Mouse (Mus musculus) stomach, embryonic 14.5 days (tissue): ENCODE data around the gene Mark2. TPM values are rescaled to one million over a fixed set of nuclear protein-coding genes. Genes with fewer than 3 reads are reported as not detected.

Experiments
- ATAC-seq: fragments of 200-750 bp; cut with Nextera tagmentation; 2 replicates; pipeline ENCODE4 v1.8.0; 2017; ENCODE audit warnings: low read depth, moderate TSS enrichment; ENCODE audit not compliant: insufficient number of reproducible peaks, insufficient read depth, low FRiP score
- H3K27ac ChIP-seq: fragments of 300-500 bp; sonication (generic); 2 replicates; pipeline ENCODE4 v1.5.1; 2014; ENCODE audit warnings: mild to moderate bottlenecking, low read length, moderate library complexity, mixed read lengths
- H3K27me3 ChIP-seq: fragments of 300-500 bp; sonication (generic); 2 replicates; pipeline ENCODE4 v1.6.1; 2014; ENCODE audit warnings: low read length, control low read depth, mixed read lengths; ENCODE audit not compliant: control insufficient read depth, insufficient read depth
- H3K36me3 ChIP-seq: fragments of 300-500 bp; sonication (generic); 2 replicates; pipeline ENCODE4 v1.6.1; 2014; ENCODE audit warnings: mild to moderate bottlenecking, control low read depth, low read length, moderate library complexity, mixed read lengths; ENCODE audit not compliant: control insufficient read depth, insufficient read depth
- H3K4me1 ChIP-seq: fragments of 300-500 bp; sonication (generic); 2 replicates; pipeline ENCODE4 v1.6.1; 2014; ENCODE audit warnings: low read length, control low read depth, mixed read lengths; ENCODE audit not compliant: control insufficient read depth, insufficient read depth
- H3K4me2 ChIP-seq: fragments of 300-500 bp; sonication (generic); replicated peaks from 2 replicates; pipeline ENCODE4 v1.6.1; 2014; ENCODE audit warnings: low read depth, low read length, control low read depth
- H3K4me3 ChIP-seq: fragments of 300-500 bp; sonication (generic); 2 replicates; pipeline ENCODE4 v1.5.1; 2014; ENCODE audit warnings: low read depth, low read length, control low read depth
- H3K9ac ChIP-seq: fragments of 300-500 bp; sonication (generic); replicated peaks from 2 replicates; pipeline ENCODE4 v1.6.1; 2014; ENCODE audit warnings: low read depth, mild to moderate bottlenecking, control low read depth, low read length, moderate library complexity, mixed read lengths
- H3K9me3 ChIP-seq: fragments of 300-500 bp; sonication (generic); 2 replicates; pipeline ENCODE4 v1.6.1; 2016; ENCODE audit warnings: low read depth, low read length, control low read depth; ENCODE audit not compliant: control insufficient read depth
- WGBS: fragments of 180-500 bp; shearing (Covaris S2); extraction: QIAGEN DNeasy Blood & Tissue Kit; methylation state at CpG from one replicate; pipeline ENCODE4 v1.1.7; 2014; 5-methylcytosine and 5-hydroxymethylcytosine counted together
- polyA plus RNA-seq: library from polyadenylated mRNA; unstranded; fragments of >200 nt; fragmentation: Nextera tagmentation; extraction: Ambion mirVana; gene quantifications from 2 replicates; pipeline ENCODE4 v1.2.1, GENCODE M21; 2014

Gene Mark2
- polyA plus RNA-seq, 1 experiment from 2014 or later: 63.4 TPM

- Histone ChIP-seq H3K36me3 (no peaks in the 10 kb centered on the region), H3K4me1 (peaks cover 35% of the 10 kb centered on the region), H3K9ac (peak overlapping the region; percentile 96), H3K27me3 (no peaks in the 10 kb centered on the region), H3K4me3 (peak overlapping the region; percentile 98), H3K9me3 (no peaks in the 10 kb centered on the region), H3K27ac (peak overlapping the region; percentile 61; the same call in 1 of the 2 replicates), H3K4me2 (peak overlapping the region; percentile 70)
- no peak for ATAC-seq
- 27% methylated on average over 4 of the region's 4 CpGs for WGBS
Observed at GRCm38 (mm10) chr19:7339867-7340266, 1.8 kb downstream of the Mark2 start.

DNA sequence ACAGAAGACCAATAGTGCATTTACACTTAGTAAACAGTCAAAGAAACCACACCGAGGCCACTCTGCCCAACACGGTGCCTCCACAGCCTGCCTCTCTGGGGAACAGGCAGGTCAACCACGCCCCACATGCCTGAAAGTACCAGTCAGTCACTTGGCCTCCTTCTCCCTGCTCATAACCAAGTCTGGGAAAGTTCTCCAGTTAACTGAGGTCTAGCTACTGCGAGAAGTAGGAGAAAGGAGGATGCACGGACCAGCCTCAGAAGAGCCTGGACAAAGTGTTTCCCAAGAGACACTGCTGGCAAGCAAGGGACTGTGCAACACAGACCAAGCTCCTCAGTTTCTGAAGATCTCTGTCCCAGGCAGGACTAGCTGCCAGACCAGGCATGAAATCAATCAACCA lies 2.6 kb downstream of the Mark2 start:
- Histone ChIP-seq H3K27ac (peak overlapping the region; percentile 61), H3K36me3 (no peaks in the 10 kb centered on the region), H3K4me1 (peaks cover 39% of the 10 kb centered on the region), H3K4me2 (peak overlapping the region; percentile 70), H3K27me3 (no peaks in the 10 kb centered on the region), H3K4me3 (peak overlapping the region; percentile 98), H3K9me3 (no peaks in the 10 kb centered on the region), H3K9ac (peak overlapping the region; percentile 96)
- no peak for ATAC-seq
- WGBS: 39% methylated on average over 5 of the region's 5 CpGs

DNA sequence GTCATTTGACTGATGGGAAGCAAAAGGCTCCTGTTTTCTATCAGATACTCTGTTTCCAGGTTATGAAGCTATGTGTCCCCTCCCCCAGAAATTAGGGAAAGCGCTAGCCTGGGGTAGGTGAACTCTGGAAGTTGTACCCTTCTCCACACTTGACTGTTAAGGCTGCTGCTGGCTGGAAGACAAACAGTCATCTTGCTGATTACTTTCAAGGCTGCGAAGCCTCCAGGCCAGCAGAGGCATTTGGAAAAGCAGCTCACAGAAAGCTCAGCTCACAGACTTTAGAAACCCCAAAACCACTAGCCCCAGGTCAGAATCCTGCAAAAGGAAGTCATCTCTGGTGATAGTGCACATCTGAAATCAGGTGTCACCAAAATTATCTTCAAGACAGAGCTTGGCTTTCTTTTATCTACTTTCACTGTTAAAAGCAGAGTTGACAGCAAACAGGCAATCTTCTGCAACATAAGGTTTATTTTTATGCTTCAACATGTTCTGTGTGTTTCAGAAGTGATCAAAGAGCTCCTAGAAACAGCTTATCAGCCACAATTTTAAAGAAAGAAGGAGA lies 3.8 kb downstream of the Mark2 start:
- WGBS: 71% methylated on average over 2 of the region's 2 CpGs
- Histone ChIP-seq H3K27ac (peak overlapping the region; percentile 48; the same call in 1 of the 2 replicates), H3K4me2 (no peak overlapping the region), H3K36me3 (no peaks in the 10 kb centered on the region), H3K9me3 (no peaks in the 10 kb centered on the region), H3K4me3 (no peak overlapping the region), H3K9ac (no peak overlapping the region), H3K4me1 (peaks cover 42% of the 10 kb centered on the region), H3K27me3 (no peaks in the 10 kb centered on the region)
- no peak for ATAC-seq

DNA sequence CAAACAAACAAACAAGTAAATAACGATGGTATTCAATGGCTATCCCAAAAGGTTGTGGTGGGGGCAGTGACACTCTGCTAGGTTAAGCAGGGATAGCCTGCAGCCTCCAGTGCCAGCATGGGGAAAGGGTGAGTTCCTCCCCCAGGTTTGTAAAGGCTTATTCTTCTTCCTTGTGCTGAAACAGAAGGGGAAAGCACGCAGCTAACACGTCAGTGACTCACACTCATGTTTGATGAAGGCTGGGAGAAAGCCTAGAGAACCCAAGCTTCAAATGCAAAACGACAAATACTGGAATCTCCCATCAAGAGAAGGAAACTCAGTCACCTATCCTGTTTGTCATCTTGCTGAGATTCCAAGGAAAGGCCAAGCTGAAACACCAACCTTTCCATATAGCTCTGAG lies 6.0 kb downstream of the Mark2 start:
- no peaks in the 10 kb centered on the region for H3K9me3 ChIP-seq
- peaks cover 39% of the 10 kb centered on the region for H3K4me1 ChIP-seq
- H3K4me3 ChIP-seq: no peak overlapping the region
- no peaks in the 10 kb centered on the region for H3K27me3 ChIP-seq
- no peak overlapping the region for H3K9ac ChIP-seq
- 68% methylated on average over 4 of the region's 4 CpGs for WGBS
- ATAC-seq: no peak
- no peak overlapping the region; the same call in 1 of the 2 replicates for H3K27ac ChIP-seq
- no peak overlapping the region for H3K4me2 ChIP-seq
- no peaks in the 10 kb centered on the region for H3K36me3 ChIP-seq

DNA sequence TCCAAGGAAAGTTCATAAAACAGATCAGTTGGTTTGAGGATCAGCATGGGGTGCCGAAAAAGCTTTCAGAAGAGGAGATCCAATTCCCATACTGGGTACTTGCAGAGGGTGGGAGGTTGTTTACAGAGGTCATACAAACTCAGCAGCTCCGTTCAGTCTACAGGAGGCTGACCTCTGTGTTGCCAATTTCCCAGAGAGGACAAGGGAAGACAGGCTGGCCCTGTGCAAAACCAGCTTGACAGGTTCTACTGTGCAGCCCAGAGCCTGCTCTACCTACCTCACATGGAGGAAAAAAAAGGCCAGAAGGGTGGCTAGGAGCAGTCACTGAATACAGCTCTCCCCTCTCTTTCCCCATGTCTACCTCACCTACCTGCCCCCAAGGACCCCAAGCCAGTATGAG lies 7.6 kb downstream of the Mark2 start:
- peak overlapping the region; percentile 83 for H3K27ac ChIP-seq
- peak; percentile 94 for ATAC-seq
- peak overlapping the region; percentile 3; the same call in 1 of the 2 replicates for H3K4me2 ChIP-seq
- WGBS: 52% methylated on average over 2 of the region's 2 CpGs
- no peaks in the 10 kb centered on the region for H3K27me3 ChIP-seq
- H3K36me3 ChIP-seq: no peaks in the 10 kb centered on the region
- H3K4me1 ChIP-seq: peaks cover 28% of the 10 kb centered on the region
- no peak overlapping the region for H3K4me3 ChIP-seq
- peak overlapping the region; percentile 0; the same call in 1 of the 2 replicates for H3K9ac ChIP-seq
- H3K9me3 ChIP-seq: no peaks in the 10 kb centered on the region

DNA sequence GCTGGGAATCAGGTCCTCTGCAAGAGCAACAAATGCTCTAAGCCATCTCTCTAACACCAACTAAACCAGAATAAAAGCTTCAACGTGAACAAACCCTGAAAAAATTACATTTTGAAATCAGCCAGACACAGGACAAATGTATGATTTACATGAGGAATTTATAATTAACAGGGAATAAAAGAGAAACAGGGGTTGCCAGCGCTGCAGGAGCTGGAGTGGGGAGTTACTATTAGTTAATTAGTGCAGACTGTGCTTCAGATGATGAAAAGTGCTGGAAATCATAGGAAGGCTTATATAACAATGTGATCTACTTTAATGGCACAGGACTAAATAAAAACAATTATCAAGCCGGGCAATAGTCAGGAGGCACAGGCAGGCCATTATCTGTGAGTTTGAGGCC lies 20.3 kb downstream of the Mark2 start:
- Histone ChIP-seq H3K4me2 (no peak overlapping the region), H3K4me1 (no peaks in the 10 kb centered on the region), H3K27me3 (no peaks in the 10 kb centered on the region), H3K4me3 (no peak overlapping the region), H3K9me3 (no peaks in the 10 kb centered on the region), H3K9ac (no peak overlapping the region), H3K36me3 (no peaks in the 10 kb centered on the region; the same call in 1 of the 2 replicates), H3K27ac (no peak overlapping the region)
- no peak for ATAC-seq
- 84% methylated on average over 3 of the region's 3 CpGs for WGBS

- Histone ChIP-seq H3K27me3 (no peaks in the 10 kb centered on the region), H3K27ac (no peak overlapping the region), H3K4me3 (no peak overlapping the region), H3K9ac (no peak overlapping the region), H3K4me2 (no peak overlapping the region), H3K9me3 (no peaks in the 10 kb centered on the region), H3K36me3 (no peaks in the 10 kb centered on the region), H3K4me1 (0 out of 2 replicates have a peak, but pooled peaks cover under 1% of the 10 kb centered on the region)
- WGBS: 66% methylated on average over 2 of the region's 2 CpGs
- no peak for ATAC-seq
Observed at GRCm38 (mm10) chr19:7320181-7320580, 21.5 kb downstream of the Mark2 start.

DNA sequence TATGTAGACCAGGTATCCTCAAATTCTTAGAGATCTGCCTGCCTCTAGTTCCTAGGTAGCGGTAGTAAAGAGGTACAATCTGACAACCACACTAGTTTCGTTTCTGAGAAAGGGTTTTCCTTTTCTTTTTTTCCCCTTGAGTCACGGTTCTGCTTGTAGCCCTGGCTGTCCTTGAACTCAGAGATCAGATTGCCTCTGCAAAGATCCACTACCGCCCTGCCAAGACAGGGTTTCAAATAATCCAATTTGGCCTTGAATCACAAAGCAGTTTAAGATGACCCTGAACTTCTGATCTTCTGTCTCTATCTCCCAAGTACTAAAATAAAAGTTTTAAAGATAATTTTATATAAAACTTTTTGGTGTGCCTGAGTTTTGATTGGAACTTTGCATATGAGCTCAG lies 23.9 kb downstream of the Mark2 start:
- Histone ChIP-seq H3K9me3 (no peaks in the 10 kb centered on the region), H3K4me1 (0 out of 2 replicates have a peak, but pooled peaks cover 10% of the 10 kb centered on the region), H3K9ac (no peak overlapping the region), H3K4me3 (no peak overlapping the region), H3K27me3 (no peaks in the 10 kb centered on the region), H3K4me2 (no peak overlapping the region), H3K27ac (no peak overlapping the region), H3K36me3 (no peaks in the 10 kb centered on the region)
- no peak for ATAC-seq
- 88% methylated on average over 4 of the region's 4 CpGs for WGBS

GRCm38 (mm10) chr19:7316822-7317221 lies 24.8 kb downstream of the Mark2 start:
- H3K4me2 ChIP-seq: no peak overlapping the region
- H3K9ac ChIP-seq: no peak overlapping the region
- 68% methylated on average over 4 of the region's 4 CpGs for WGBS
- H3K27ac ChIP-seq: no peak overlapping the region
- no peaks in the 10 kb centered on the region for H3K36me3 ChIP-seq
- no peak overlapping the region for H3K4me3 ChIP-seq
- no peaks in the 10 kb centered on the region for H3K9me3 ChIP-seq
- peaks cover 13% of the 10 kb centered on the region; the same call in 1 of the 2 replicates for H3K4me1 ChIP-seq
- ATAC-seq: no peak
- no peaks in the 10 kb centered on the region for H3K27me3 ChIP-seq
